Mouse (Mus musculus): ENCODE results near the gene Tekt5. TPM values are rescaled to one million over a fixed set of nuclear protein-coding genes. Genes with fewer than 3 reads are reported as not detected.

The Tekt5 gene
- polyA plus RNA-seq, 1 experiment from 2014 or later: 2.9 TPM

GRCm38 (mm10) chr16:10311989-10312388 is 83.3 kb downstream of the Tekt5 start:
- Histone ChIP-seq H3K27me3 (ENCODE audit: control insufficient read depth, insufficient read depth, low read depth, low read length) (no peaks in the 10 kb centered on the region), H3K9me3 (ENCODE audit: control insufficient read depth, low read length) (no peaks in the 10 kb centered on the region), H3K36me3 (ENCODE audit: control insufficient read depth, insufficient read depth, low read length) (no peaks in the 10 kb centered on the region), H3K9ac (ENCODE audit: low read length) (peak overlapping the region; percentile 42), H3K27ac (ENCODE audit: low read length) (peak overlapping the region; percentile 43), H3K4me3 (ENCODE audit: low read length) (peak overlapping the region; percentile 67), H3K4me2 (ENCODE audit: low read depth, low read length) (peak overlapping the region; percentile 71), H3K4me1 (replicated peaks; ENCODE audit: control insufficient read depth, insufficient read depth, low read length) (peaks cover 21% of the 10 kb centered on the region)
- WGBS: 45% methylated on average over 4 of the region's 4 CpGs
- no peak for ATAC-seq (ENCODE audit: low read depth)

- Histone ChIP-seq H3K9ac (ENCODE audit: low read length) (peak overlapping the region; percentile 2), H3K4me2 (ENCODE audit: low read depth, low read length) (peak overlapping the region; percentile 71; the same call in 1 of the 2 replicates)
Measured at GRCm38 (mm10) chr16:10311086-10311485, 84.2 kb downstream of the Tekt5 start.

GRCm38 (mm10) chr16:10310507-10310906 is 84.8 kb downstream of the Tekt5 start:
- H3K36me3 ChIP-seq (ENCODE audit: control insufficient read depth, insufficient read depth, low read length): no peaks in the 10 kb centered on the region
- H3K4me3 ChIP-seq (ENCODE audit: low read length): no peak overlapping the region
- WGBS: 71% methylated on average over 5 of the region's 5 CpGs
- H3K4me2 ChIP-seq (ENCODE audit: low read depth, low read length): no peak overlapping the region; the same call in 1 of the 2 replicates
- no peaks in the 10 kb centered on the region for H3K27me3 ChIP-seq (ENCODE audit: control insufficient read depth, insufficient read depth, low read depth, low read length)
- no peak overlapping the region for H3K9ac ChIP-seq (ENCODE audit: low read length)
- ATAC-seq (ENCODE audit: low read depth): no peak
- peak overlapping the region; percentile 11; the same call in 1 of the 2 replicates for H3K27ac ChIP-seq (ENCODE audit: low read length)
- peaks cover 18% of the 10 kb centered on the region for H3K4me1 ChIP-seq (replicated peaks; ENCODE audit: control insufficient read depth, insufficient read depth, low read length)
- H3K9me3 ChIP-seq (ENCODE audit: control insufficient read depth, low read length): no peaks in the 10 kb centered on the region

More at GRCm38 (mm10) chr16:10311086-10311485, 84.2 kb downstream of the Tekt5 start:
- WGBS: 45% methylated on average over 3 of the region's 3 CpGs
- Histone ChIP-seq H3K9me3 (ENCODE audit: control insufficient read depth, low read length) (no peaks in the 10 kb centered on the region), H3K4me3 (ENCODE audit: low read length) (peak overlapping the region; percentile 27; the same call in 1 of the 2 replicates), H3K36me3 (ENCODE audit: control insufficient read depth, insufficient read depth, low read length) (no peaks in the 10 kb centered on the region), H3K4me1 (replicated peaks; ENCODE audit: control insufficient read depth, insufficient read depth, low read length) (peaks cover 18% of the 10 kb centered on the region), H3K27ac (ENCODE audit: low read length) (peak overlapping the region; percentile 43), H3K27me3 (ENCODE audit: control insufficient read depth, insufficient read depth, low read depth, low read length) (no peaks in the 10 kb centered on the region)
- ATAC-seq (ENCODE audit: low read depth): no peak

Other genes with a start within 250 kb of the Tekt5 start
- gene Rpl39l, start 225.3 kb downstream of the Tekt5 start, polyA plus RNA-seq (2015; fragmentation: Nextera tagmentation; extraction: Ambion mirVana): not detected in 2 replicates
- 1.3 and 1.6 TPM in 2 replicates for gene Atf7ip2, start 202.8 kb downstream of the Tekt5 start, polyA plus RNA-seq (2015; fragmentation: Nextera tagmentation; extraction: Ambion mirVana)
- gene Emp2, start 81.5 kb downstream of the Tekt5 start, polyA plus RNA-seq (2015; fragmentation: Nextera tagmentation; extraction: Ambion mirVana): 131 and 151 TPM in 2 replicates
- gene Nubp1, start 16.5 kb upstream of the Tekt5 start, polyA plus RNA-seq (2015; fragmentation: Nextera tagmentation; extraction: Ambion mirVana): 59.7 and 59.9 TPM in 2 replicates
- gene Tvp23a, start 51.9 kb upstream of the Tekt5 start, polyA plus RNA-seq (2015; fragmentation: Nextera tagmentation; extraction: Ambion mirVana): 7.8 and 8.1 TPM in 2 replicates
- 0.92 and 1.4 TPM in 2 replicates for gene Ciita, start 84.6 kb upstream of the Tekt5 start, polyA plus RNA-seq (2015; fragmentation: Nextera tagmentation; extraction: Ambion mirVana)
- 9.7 and 16.2 TPM in 2 replicates for gene Dexi, start 147.6 kb upstream of the Tekt5 start, polyA plus RNA-seq (2015; fragmentation: Nextera tagmentation; extraction: Ambion mirVana)
- 27.3 and 30.6 TPM in 2 replicates for gene Clec16a, start 149.8 kb upstream of the Tekt5 start, polyA plus RNA-seq (2015; fragmentation: Nextera tagmentation; extraction: Ambion mirVana)

All from lung, embryonic 16.5 days (tissue).